Mouse (Mus musculus): Measurements from ENCODE around the gene Snx29. TPM values are rescaled to one million over a fixed set of nuclear protein-coding genes. Genes with fewer than 3 reads are reported as not detected.

The Snx29 gene
- polyA plus RNA-seq, 1 experiment from 2014 or later: 17.2 TPM

Other genes with a start within 250 kb of the Snx29 start
- 30.4 and 32.6 TPM in 2 replicates for gene Txndc11, start 188.3 kb upstream of the Snx29 start, polyA plus RNA-seq (2015; fragmentation: Nextera tagmentation; extraction: Ambion mirVana)
- gene Zc3h7a, start 146.5 kb upstream of the Snx29 start, polyA plus RNA-seq (2015; fragmentation: Nextera tagmentation; extraction: Ambion mirVana): 70.1 and 73.8 TPM in 2 replicates
- gene Rsl1d1, start 119.6 kb upstream of the Snx29 start, polyA plus RNA-seq (2015; fragmentation: Nextera tagmentation; extraction: Ambion mirVana): 119 and 130 TPM in 2 replicates
- 49.5 and 51.2 TPM in 2 replicates for gene Gspt1, start 68.6 kb upstream of the Snx29 start, polyA plus RNA-seq (2015; fragmentation: Nextera tagmentation; extraction: Ambion mirVana)
- gene Tnfrsf17, start 9.1 kb upstream of the Snx29 start, polyA plus RNA-seq (2015; fragmentation: Nextera tagmentation; extraction: Ambion mirVana): 0.19 TPM in 1 of 2 replicates, not detected in the other

Data from hindbrain, embryonic 15.5 days (tissue).